Mouse (Mus musculus) limb, embryonic 14.5 days (tissue): ENCODE measurements around the gene Fxr1. TPM values are rescaled to one million over a fixed set of nuclear protein-coding genes. Genes with fewer than 3 reads are reported as not detected.

Source experiments
- ATAC-seq: fragments of 200-750 bp; cut with Nextera tagmentation; 2 replicates; pipeline ENCODE4 v1.8.0; 2017; ENCODE audit warnings: low read depth, moderate number of reproducible peaks, moderate TSS enrichment; ENCODE audit not compliant: low FRiP score
- DNase-seq: peaks from one replicate; pipeline ENCODE4 v3.0.0-alpha.2; 2015; ENCODE audit warnings: low spot score
- H3K27ac ChIP-seq: fragments of 300-500 bp; sonication (generic); replicated peaks from 2 replicates; pipeline ENCODE4 v1.5.1; 2014; ENCODE audit warnings: low read depth, mild to moderate bottlenecking, low read length, moderate library complexity, mixed read lengths
- H3K27me3 ChIP-seq: fragments of 300-500 bp; sonication (generic); 2 replicates; pipeline ENCODE4 v1.6.1; 2014; ENCODE audit warnings: low read length, mixed read lengths; ENCODE audit not compliant: control insufficient read depth, insufficient read depth
- H3K36me3 ChIP-seq: fragments of 300-500 bp; sonication (generic); 2 replicates; pipeline ENCODE4 v1.6.1; 2014; ENCODE audit warnings: mild to moderate bottlenecking, low read length, moderate library complexity, mixed read lengths; ENCODE audit not compliant: control insufficient read depth, insufficient read depth
- H3K4me1 ChIP-seq: fragments of 300-500 bp; sonication (generic); 2 replicates; pipeline ENCODE4 v1.6.1; 2014; ENCODE audit warnings: antibody characterized with exemption, low read length, mixed read lengths; ENCODE audit not compliant: control insufficient read depth, insufficient read depth
- H3K4me2 ChIP-seq: fragments of 300-500 bp; sonication (generic); replicated peaks from 2 replicates; pipeline ENCODE4 v1.6.1; 2014; ENCODE audit warnings: low read depth, mild to moderate bottlenecking, low read length, moderate library complexity; ENCODE audit not compliant: severe bottlenecking
- H3K4me3 ChIP-seq: fragments of 300-500 bp; sonication (generic); replicated peaks from 2 replicates; pipeline ENCODE4 v1.5.1; 2014; ENCODE audit warnings: low read length
- H3K9ac ChIP-seq: fragments of 300-500 bp; sonication (generic); 2 replicates; pipeline ENCODE4 v1.6.1; 2014; ENCODE audit warnings: mild to moderate bottlenecking, low read depth, low read length, moderate library complexity; ENCODE audit not compliant: severe bottlenecking
- H3K9me3 ChIP-seq: fragments of 300-500 bp; sonication (generic); 2 replicates; pipeline ENCODE4 v1.6.1; 2016; ENCODE audit warnings: low read length; ENCODE audit not compliant: control insufficient read depth
- POLR2A ChIP-seq: fragments of 200-500 bp; IDR thresholded peaks from 2 replicates; pipeline ENCODE4 v1.8.0; 2012; ENCODE audit warnings: inconsistent platforms, mild to moderate bottlenecking, moderate library complexity, borderline replicate concordance; ENCODE audit not compliant: insufficient read depth, insufficient read length; ENCODE audit errors: extremely low read depth
- WGBS: fragments of 180-500 bp; shearing (Covaris S2); extraction: QIAGEN DNeasy Blood & Tissue Kit; methylation state at CpG from one replicate; pipeline ENCODE4 v1.1.7; 2014; 5-methylcytosine and 5-hydroxymethylcytosine counted together
- polyA plus RNA-seq, 2 experiments: library from polyadenylated mRNA; depleted of rRNA in 1 of 2; stranded (reverse) in 1 of 2; unstranded in 1 of 2; fragments of >200 nt; fragmentation: Nextera tagmentation in 1 of 2; extraction: Ambion mirVana in 1 of 2; gene quantifications; 2 replicates each; pipeline versions ENCODE4 v1.2.1 to v1.2.3; 2012 to 2014

Gene Fxr1
- polyA plus RNA-seq, 2 experiments = 62.9 to 80.4 TPM

- no peak overlapping the region for H3K27ac ChIP-seq
- no peaks in the 10 kb centered on the region for H3K9me3 ChIP-seq
- no peaks in the 10 kb centered on the region for H3K27me3 ChIP-seq
- DNase-seq (no peak), ATAC-seq (no peak)
- no peak for TF ChIP-seq POLR2A
- H3K4me2 ChIP-seq = no peak overlapping the region
- H3K9ac ChIP-seq = no peak overlapping the region
- no peak overlapping the region for H3K4me3 ChIP-seq
- H3K36me3 ChIP-seq = no peaks in the 10 kb centered on the region
- no peaks in the 10 kb centered on the region for H3K4me1 ChIP-seq
Observed at GRCm38 (mm10) chr3:34028935-34029334, 9.2 kb downstream of the Fxr1 start.

- Histone ChIP-seq H3K4me1 (no peaks in the 10 kb centered on the region), H3K9me3 (no peaks in the 10 kb centered on the region), H3K4me3 (no peak overlapping the region), H3K27me3 (no peaks in the 10 kb centered on the region), H3K9ac (no peak overlapping the region), H3K36me3 (no peaks in the 10 kb centered on the region), H3K27ac (no peak overlapping the region), H3K4me2 (no peak overlapping the region)
- ATAC-seq (no peak), DNase-seq (no peak)
- TF ChIP-seq POLR2A = no peak
- WGBS = 91% methylated on average over 3 of the region's 3 CpGs
Observed at GRCm38 (mm10) chr3:34030601-34031000, 10.9 kb downstream of the Fxr1 start.

- H3K4me2 ChIP-seq = no peak overlapping the region
- no peaks in the 10 kb centered on the region for H3K27me3 ChIP-seq
- no peaks in the 10 kb centered on the region for H3K9me3 ChIP-seq
- H3K36me3 ChIP-seq = no peaks in the 10 kb centered on the region
- TF ChIP-seq POLR2A = no peak
- ATAC-seq = no peak
- H3K9ac ChIP-seq = no peak overlapping the region
- WGBS = 70% methylated on average over 3 of the region's 3 CpGs
- no peak overlapping the region for H3K27ac ChIP-seq
- no peak overlapping the region for H3K4me3 ChIP-seq
- no peaks in the 10 kb centered on the region for H3K4me1 ChIP-seq
- no peak for DNase-seq
Observed at GRCm38 (mm10) chr3:34033720-34034364, 14.1 kb downstream of the Fxr1 start.

GRCm38 (mm10) chr3:34034803-34035202, 15.1 kb downstream of the Fxr1 start:
- WGBS = 79% methylated on average over 1 of the region's 1 CpGs
- ATAC-seq = no peak
- Histone ChIP-seq H3K27me3 (no peaks in the 10 kb centered on the region), H3K27ac (no peak overlapping the region), H3K9ac (no peak overlapping the region), H3K4me1 (no peaks in the 10 kb centered on the region), H3K36me3 (no peaks in the 10 kb centered on the region), H3K4me3 (no peak overlapping the region), H3K4me2 (no peak overlapping the region), H3K9me3 (no peaks in the 10 kb centered on the region)
- DNase-seq = no peak
- TF ChIP-seq POLR2A = no peak

GRCm38 (mm10) chr3:34035706-34036105, 16.0 kb downstream of the Fxr1 start:
- Histone ChIP-seq H3K27ac (no peak overlapping the region), H3K4me3 (no peak overlapping the region), H3K9me3 (no peaks in the 10 kb centered on the region), H3K4me1 (no peaks in the 10 kb centered on the region), H3K27me3 (no peaks in the 10 kb centered on the region), H3K4me2 (no peak overlapping the region), H3K36me3 (0 out of 2 replicates have a peak, but pooled peaks cover 4% of the 10 kb centered on the region), H3K9ac (no peak overlapping the region)
- TF ChIP-seq POLR2A = no peak
- DNase-seq (no peak), ATAC-seq (no peak)
- WGBS = 81% methylated on average over 3 of the region's 3 CpGs
